Mouse (Mus musculus) MEL (cell line): Measurements from ENCODE around the gene Tmem268.

Source experiments
- CHD1 ChIP-seq: IDR thresholded peaks from 2 replicates; pipeline ENCODE4 v1.6.1; 2012; ENCODE audit warnings: low read depth, mild to moderate bottlenecking, inconsistent platforms, low read length, improper control_type of control experiment
- CTCF ChIP-seq, 3 experiments: IDR thresholded peaks in 2 of 3; conservative IDR thresholded peaks in 1 of 3; 2 replicates each; pipeline ENCODE4 v1.5.1; 2011 to 2012; ENCODE audit warnings: low read length in 3 of 3, low read depth in 2 of 3, mild to moderate bottlenecking in 2 of 3, improper control_type of control experiment in 1 of 3, inconsistent platforms in 1 of 3, mixed read lengths in 1 of 3, moderate library complexity in 1 of 3; ENCODE audit not compliant: control insufficient read depth in 1 of 3, insufficient read depth in 1 of 3, poor library complexity in 1 of 3, severe bottlenecking in 1 of 3
- ETS1 ChIP-seq: IDR thresholded peaks from 2 replicates; pipeline ENCODE4 v1.6.1; 2012; ENCODE audit warnings: low read depth, mild to moderate bottlenecking, inconsistent platforms, low read length, improper control_type of control experiment, moderate library complexity
- GATA1 ChIP-seq: IDR thresholded peaks from 2 replicates; pipeline ENCODE4 v1.6.1; 2011; ENCODE audit warnings: low read depth, low read length, improper control_type of control experiment
- JUND ChIP-seq: IDR thresholded peaks from 2 replicates; pipeline ENCODE4 v1.6.1; 2011; ENCODE audit warnings: low read depth, mild to moderate bottlenecking, improper control_type of control experiment, low read length
- MAX ChIP-seq: IDR thresholded peaks from 2 replicates; pipeline ENCODE4 v1.6.1; 2011; ENCODE audit warnings: low read length, improper control_type of control experiment
- MAZ ChIP-seq: IDR thresholded peaks from 2 replicates; pipeline ENCODE4 v1.6.1; 2012; ENCODE audit warnings: low read depth, mild to moderate bottlenecking, inconsistent platforms, low read length, improper control_type of control experiment
- POLR2A ChIP-seq, 2 experiments: IDR thresholded peaks; 2 replicates each; pipeline ENCODE4 v1.6.1; 2011 to 2012; ENCODE audit warnings: low read length in 2 of 2, mild to moderate bottlenecking in 2 of 2, control low read depth in 1 of 2, improper control_type of control experiment in 1 of 2, low read depth in 1 of 2, moderate library complexity in 1 of 2; ENCODE audit not compliant: control insufficient read depth in 1 of 2, insufficient read depth in 1 of 2, poor library complexity in 1 of 2
- SIN3A ChIP-seq: IDR thresholded peaks from 2 replicates; pipeline ENCODE4 v1.6.1; 2012; ENCODE audit warnings: low read length, improper control_type of control experiment, inconsistent platforms
- UBTF ChIP-seq: IDR thresholded peaks from 2 replicates; pipeline ENCODE4 v1.6.1; 2012; ENCODE audit warnings: low read depth, mild to moderate bottlenecking, inconsistent platforms, low read length, improper control_type of control experiment, moderate library complexity, borderline replicate concordance; ENCODE audit not compliant: insufficient read depth
- ZMIZ1 ChIP-seq: IDR thresholded peaks from 2 replicates; pipeline ENCODE4 v1.6.1; 2012; ENCODE audit warnings: low read depth, mild to moderate bottlenecking, inconsistent platforms, low read length, improper control_type of control experiment, moderate library complexity

DNA sequence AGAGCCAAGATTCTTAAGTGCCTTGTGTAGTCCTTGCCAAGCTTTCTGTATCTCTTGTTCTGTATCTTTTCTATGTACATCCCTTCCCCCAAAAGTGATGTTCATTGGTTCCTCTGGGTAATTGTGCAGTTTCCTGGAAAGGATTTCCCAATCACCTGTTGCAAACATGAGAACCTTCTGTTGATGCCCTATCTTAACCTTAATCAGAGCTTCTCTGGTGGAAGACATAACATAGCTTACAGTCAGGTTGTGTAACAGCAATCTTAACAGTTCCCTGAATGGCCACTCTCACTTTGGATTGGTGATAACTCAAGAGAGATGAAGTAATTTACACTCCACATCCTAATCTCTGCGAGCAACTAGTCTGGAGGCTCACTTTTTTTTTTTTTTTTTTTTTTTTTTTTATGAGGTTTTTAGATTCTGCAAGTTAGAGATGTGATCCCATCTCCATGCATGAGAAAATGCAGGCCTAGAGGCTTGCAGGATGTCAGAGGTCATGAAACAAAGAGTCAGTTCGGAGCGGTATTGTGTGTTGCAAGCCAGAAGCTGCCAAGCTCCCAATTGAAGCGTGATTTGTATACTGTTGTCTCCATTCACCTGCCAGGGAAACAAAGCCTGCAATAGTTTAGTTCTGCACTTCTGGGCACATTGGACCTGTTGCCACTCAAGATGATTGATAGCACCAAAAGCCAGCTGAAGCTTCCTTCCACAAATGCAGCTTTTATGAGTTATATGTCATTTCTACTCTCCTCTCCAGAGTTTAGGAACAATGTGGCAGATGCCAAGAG is 4.6 kb upstream of the Tmem268 start:
- TF ChIP-seq GATA1 = no peak
- TF ChIP-seq JUND = no peak
- no peak for TF ChIP-seq CHD1
- no peak for TF ChIP-seq POLR2A (IDR thresholded peaks at IDR 0.05; ENCODE audit: control insufficient read depth in 1 of 2, insufficient read depth in 1 of 2, low read depth in 1 of 2, low read length in 2 of 2, poor library complexity in 1 of 2)
- TF ChIP-seq CTCF (IDR thresholded peaks at IDR 0.05 in 2 of 3, conservative IDR thresholded peaks at IDR 0.05 in 1 of 3; ENCODE audit: control insufficient read depth in 1 of 3, insufficient read depth in 1 of 3, low read depth in 2 of 3, low read length in 3 of 3, poor library complexity in 1 of 3, severe bottlenecking in 1 of 3) = no peak
- TF ChIP-seq MAZ = no peak
- TF ChIP-seq ZMIZ1 = no peak
- TF ChIP-seq MAX = no peak
- no peak for TF ChIP-seq UBTF
- no peak for TF ChIP-seq ETS1
- no peak for TF ChIP-seq SIN3A
